Mouse (Mus musculus): ENCODE results near the gene Cwc27.

Cwc27 gene

DNA sequence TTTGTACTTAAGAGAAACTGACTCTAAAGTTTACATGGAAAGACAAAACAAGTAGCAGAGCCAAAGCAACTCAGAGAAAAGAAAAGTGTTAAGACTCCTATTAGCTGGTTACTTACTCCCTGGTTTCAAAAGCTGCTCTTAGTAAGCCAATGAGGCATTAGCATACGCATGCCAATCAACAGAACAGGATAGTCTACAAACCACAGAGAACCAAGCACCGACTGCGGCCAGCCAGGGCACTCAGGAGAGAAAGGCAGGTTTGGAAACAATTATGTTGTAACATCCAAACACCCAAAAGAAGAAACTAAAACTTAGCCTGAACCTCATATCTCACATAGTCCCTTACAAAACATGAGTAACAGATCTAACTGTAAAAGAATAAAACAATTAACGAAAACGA lies 166.8 kb downstream of the Cwc27 start:
- in situ Hi-C loops (cut with MboI, MseI) = no loop called here

DNA sequence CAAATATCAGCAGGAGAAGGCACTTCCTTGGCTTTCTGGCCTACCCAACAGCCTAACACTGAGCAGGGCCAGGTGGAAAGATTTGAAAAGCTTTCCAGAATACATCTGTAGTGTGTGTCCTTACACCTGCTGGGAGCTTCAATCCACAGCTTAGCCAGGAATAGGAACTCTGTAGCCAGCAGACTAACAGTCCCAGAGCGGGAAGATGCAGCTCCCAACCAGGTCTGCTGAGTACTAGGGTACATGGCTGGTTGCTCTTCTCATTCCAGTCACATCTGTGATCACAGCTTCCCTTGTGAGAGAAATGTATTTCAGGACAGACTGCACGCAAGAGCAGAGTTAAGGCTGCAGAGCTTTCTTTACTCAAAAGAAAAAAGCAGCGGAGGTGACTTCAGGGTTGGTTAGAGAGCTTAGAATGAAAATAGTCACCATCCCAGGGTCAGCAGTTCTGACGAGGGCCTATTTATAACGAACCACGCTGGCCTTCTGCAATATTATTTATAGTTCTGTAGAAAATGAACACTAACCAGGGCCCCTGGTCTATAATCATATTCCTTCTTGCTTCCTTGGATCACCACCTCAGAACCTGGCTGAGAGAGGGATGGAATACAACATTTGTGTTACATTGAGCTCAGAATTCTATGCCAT lies 171.0 kb downstream of the Cwc27 start:
- in situ Hi-C loops (cut with MboI, MseI) = no loop called here

DNA sequence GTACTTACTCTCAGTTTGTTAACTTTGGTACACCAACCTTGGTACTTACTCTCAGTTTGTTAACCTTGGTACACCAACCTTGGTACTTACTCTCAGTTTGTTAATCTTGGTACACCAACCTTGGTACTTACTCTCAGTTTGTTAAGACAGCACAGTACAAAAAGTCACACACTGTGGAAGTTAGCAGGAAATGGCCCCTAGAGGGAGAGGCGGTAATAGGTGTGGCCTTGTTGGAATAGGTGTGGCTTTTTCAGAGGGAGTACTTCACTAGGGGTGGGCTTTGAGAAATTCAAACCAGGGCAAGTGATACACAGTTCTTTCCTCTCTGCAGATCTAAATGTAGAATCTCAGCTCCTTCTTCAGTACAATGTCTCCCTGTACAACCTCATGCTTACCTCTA lies 172.8 kb downstream of the Cwc27 start:
- in situ Hi-C loops (cut with MboI, MseI) = no loop called here

DNA sequence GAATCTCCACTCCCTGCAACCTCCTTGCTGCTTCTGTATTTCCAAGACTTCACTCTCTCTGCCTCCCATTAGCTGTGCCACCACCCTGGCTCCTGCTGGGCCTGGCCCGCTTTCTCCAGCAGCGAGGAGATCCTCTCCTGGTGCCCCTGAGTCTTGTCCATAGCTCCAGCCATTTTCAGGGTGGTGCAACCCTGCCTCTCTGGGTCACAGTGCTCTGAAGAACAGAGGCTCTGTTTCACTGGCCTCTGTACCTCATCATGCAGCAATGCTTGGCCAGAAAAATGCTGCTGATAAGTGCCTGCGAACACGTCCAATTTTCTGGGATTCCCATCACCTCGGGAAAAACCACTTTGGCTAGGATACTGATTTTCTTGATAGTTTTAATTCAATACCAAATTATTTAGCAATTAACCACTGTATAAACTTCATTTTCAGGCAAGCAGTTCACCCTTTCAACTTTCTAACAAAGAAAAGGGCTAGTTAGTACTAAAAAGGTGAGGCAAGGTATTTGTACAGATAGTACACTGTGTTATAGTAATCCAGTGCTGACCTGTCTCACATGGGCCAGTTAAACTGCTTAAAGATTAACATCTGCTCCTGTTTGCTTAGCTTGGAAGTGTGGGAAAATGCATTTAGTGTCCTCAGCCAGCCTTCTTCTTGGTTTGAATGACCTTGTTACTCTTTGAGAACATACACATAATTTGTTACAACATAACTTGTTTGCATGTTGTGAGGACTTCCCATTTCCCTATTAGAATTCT lies 176.1 kb downstream of the Cwc27 start:
- in situ Hi-C loops (cut with MboI, MseI) = no loop called here

DNA sequence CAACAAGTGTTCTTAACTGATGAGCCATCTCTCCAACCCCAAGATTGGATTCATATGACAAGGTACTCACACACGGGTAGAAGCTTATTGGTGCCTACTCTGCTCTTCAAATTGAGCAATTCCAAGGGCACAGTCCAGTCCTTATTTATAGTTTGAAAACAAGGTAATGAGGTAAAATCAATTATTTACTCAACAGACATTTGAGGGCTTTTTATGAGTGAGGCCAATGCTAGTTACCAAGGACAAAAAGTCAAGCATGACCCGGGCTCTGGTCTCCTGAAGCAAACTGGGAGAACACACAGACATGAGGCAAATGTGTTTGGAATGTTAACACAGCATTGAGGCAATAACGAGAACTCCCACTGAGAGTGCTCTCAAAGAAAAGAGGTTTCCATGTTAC lies 178.0 kb downstream of the Cwc27 start:
- in situ Hi-C loops (cut with MboI, MseI) = no loop called here

DNA sequence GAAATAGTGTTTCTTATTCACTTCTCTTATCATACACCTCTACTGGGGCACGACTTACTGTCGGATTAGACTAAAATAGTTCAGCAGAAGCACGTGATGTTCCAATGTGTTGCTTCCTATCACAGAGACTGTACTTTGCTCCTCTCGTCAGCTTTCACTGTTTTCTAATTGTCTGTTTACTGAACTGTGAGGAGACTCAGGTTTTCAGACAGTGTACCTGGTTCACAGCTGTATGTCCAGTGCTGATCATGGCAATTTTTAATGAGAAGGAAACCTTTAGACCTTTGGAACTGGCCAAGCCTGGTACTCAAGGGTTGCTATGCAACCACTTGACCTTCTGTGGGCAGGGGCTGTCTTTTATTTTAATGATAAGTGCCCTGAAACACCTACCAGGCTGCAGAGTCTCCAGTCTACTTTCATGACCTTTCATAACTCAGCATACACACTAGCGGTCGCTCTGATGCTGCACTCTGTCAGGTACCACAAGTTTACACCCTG lies 180.9 kb downstream of the Cwc27 start:
- in situ Hi-C loops (cut with MboI, MseI) = no loop called here

DNA sequence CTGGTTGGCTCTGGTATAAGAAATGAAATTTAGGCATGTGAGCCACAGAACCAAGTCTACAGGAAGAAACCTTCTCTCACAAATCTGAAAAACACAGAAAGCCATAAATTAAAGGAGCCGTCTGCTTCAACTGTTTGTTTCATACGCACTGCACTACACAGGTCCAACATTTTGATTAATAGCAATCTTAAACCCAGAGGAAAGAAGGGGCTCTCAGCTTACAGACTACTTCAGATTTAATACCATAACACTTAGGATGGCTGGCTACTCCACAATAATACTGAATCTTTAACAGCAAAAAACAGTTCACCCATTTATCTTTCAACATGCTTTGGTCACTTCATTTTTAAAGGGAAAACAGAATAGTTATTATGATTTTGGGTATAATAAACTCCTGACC lies 182.2 kb downstream of the Cwc27 start:
- in situ Hi-C loops (cut with MboI, MseI) = loop anchor here (5.0 kb wide), 1 partner anchor 68 kb away; no protein-coding TSS in a partner anchor

DNA sequence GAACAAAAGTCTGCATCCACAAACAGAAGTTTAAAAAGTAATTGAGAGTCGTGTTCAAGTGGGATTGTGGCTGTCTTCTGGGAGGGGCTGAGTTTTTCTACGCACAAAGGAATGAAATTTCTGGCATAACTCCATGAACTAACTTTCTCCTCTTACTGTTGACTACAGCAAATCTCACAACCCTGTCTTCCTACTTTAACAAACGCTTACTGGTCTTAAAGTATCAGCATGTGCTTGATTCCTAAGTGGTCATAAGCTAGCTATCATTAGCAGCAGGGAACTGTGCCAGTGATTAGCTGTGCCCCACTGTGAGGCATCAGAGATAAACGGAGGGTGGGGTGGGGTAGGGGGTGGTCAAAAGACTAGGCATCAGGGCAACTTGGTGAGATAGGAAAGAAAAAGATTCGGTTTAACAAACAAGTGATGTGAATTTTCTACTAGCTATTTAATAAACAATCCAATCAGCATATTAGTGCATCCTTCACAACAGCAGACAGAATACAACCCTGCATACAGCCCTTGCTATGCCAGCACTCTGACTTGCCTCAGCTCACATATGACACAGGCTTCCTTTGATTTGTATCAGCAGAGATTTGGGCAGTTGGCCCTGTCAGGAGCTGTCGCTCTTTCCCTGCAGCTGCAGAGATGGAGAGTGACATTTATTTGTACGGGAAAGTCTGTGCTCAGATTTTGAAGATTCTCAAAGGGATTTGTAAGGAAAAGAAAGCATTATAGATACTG lies 184.3 kb downstream of the Cwc27 start:
- in situ Hi-C loops (cut with MboI, MseI) = loop anchor here (5.0 kb wide), 1 partner anchor 70 kb away; no protein-coding TSS in a partner anchor

DNA sequence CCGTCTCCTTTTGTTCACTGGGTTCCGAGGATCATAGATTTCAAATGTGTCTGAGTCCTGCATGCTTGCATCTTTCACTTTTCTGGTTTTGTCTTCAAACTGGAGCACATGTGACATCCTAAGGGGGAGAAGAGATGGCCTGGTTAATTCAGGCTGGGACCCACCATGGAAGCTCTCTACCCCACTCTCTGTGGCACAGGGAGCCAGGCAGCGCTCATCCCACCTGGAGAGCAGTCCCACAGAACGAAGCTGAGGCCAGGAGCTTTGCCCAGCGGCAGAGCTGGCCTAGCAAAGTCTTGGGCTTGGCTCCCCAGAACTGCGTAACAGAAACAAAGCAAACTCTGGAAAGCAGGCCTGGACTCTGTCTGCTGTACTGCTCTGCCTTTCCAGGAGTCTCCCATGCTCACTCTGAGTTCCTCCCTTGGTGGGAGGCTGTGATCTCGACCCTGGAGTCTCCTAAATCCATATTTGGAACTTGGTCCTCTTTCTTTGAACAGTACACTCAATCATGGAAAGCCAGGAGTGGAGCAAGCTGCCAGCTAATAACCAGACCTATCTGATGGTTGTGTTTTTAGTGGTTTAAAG lies 185.2 kb downstream of the Cwc27 start:
- in situ Hi-C loops (cut with MboI, MseI) = loop anchor here (5.0 kb wide), 1 partner anchor 71 kb away; no protein-coding TSS in a partner anchor

DNA sequence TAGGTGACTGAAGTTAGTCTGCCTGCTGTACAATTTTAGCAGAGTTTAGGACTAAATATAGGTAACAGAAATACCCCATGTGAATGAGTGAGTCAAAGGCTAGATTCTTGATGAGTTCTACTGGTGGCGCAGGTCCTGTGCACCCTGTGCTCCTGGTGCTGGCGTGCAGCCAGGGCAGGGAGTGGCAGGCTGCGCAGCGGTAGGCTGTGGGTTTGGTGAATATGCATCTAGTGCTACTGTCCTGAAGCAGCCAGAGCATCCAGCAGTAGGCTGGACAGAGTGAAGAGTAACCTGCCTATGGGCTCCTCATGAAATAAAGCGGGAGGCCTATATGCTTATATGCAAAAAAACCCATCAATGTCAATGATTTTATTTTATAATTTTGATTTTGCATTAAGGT lies 186.1 kb downstream of the Cwc27 start:
- in situ Hi-C loops (cut with MboI, MseI) = loop anchor here (5.0 kb wide), 1 partner anchor 71 kb away; no protein-coding TSS in a partner anchor

DNA sequence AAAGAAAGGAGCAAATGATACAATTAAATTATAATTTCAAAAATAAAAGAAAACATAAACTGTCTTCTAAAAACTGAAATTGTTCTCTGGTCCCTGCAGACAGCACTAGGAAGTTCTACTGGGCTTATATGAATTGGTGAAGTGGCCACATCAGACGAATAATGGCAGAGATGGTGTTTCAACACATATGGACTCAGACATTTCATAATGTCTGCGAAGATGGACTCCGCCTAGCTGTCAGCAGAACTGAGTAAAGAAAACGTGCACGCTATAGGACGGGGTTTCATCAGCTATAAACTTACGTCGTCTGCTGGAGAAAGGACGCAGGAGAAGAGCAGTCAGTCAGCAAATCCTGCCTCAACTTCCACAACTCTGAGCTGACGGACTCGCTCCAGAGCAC lies 187.3 kb downstream of the Cwc27 start:
- in situ Hi-C loops (cut with MboI, MseI) = loop anchor here (5.0 kb wide), 1 partner anchor 73 kb away; no protein-coding TSS in a partner anchor

DNA sequence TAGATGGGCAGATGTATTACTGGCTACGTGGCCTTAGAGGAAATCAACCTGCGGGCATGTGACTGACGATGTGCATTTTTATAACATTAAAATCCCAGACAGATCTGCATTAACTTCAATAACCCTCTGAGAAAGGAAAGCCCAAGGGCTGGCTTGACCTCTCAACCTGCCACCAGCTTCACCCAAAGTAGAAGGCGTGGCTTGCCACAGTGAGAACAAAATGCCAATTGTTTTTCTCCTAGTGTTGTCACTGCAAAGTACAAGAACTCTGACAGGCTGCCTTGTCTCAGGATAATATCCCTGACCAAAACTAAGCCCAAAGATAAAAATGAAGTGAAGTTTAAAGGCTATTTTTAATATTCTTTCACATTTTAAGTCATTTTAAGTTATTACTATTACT lies 188.9 kb downstream of the Cwc27 start:
- in situ Hi-C loops (cut with MboI, MseI) = no loop called here

DNA sequence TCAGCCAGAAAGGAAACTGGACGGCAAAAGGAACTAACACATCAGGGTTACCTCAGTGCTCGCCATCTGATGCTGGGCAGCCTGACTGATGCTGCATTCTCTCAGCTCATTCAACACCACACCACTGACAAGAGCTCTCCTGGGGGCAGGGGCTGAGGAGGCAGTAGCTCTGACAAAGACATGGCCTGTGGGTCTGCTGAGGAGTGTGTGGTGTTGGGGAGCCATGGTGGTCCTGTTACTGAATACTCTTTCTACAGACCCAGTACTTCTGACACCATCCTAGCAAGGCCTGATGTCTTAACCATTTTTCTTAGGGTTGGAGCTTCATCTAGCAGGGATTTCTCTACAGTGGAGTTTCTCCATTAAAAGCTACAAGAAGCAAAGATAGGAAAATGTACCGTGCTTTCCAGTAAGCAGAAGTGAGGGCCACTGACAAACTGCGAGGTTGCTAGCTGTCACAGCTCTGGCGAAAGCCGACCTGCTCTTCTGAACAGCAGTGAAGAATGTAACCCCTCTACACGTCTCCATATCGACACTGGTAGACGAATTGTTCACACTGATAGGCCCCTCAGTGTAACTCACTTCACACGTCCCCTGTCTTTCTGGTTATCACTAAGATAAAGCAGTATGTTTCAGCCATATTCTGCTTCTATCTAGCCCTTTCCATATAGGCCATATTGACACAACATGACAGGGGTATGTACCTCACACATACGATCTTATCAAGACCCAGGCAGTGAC lies 189.6 kb downstream of the Cwc27 start:
- in situ Hi-C loops (cut with MboI, MseI) = no loop called here

DNA sequence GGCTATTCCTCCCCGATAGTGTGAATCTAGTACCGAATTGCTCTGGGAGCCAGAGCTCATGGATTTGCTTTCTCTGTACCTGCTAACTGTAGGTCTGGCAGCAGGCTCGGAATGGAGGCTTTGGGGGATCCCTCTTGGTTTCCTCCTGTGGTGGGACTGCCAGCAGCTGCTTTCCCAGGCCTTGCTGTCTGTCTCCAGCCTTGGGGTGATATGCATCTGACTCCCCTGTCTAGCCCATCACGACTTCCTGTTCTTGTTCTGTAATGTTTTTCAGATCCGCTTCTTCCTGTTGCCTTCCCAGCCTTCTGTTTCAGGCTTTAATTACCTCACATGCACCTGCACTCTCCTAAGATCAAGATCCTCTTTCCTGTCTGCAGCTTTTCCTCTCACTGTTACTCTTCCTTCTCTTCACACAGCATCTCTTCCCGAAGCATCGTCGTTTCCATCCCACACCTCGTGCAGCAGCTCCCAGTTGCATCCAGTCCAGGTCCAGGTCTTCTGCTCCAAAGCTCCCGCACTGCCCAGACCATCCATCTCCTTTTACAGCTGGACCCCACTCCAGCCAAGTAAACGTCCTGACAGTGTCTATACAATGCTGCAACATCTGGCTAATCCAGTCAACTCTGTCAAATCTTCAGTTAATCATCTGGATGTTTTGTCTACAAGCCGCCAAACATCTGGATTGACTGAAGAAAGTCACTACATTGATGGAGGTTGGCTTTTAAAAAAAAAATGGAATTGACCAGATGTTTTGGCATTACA lies 193.6 kb downstream of the Cwc27 start:
- in situ Hi-C loops (cut with MboI, MseI) = no loop called here

DNA sequence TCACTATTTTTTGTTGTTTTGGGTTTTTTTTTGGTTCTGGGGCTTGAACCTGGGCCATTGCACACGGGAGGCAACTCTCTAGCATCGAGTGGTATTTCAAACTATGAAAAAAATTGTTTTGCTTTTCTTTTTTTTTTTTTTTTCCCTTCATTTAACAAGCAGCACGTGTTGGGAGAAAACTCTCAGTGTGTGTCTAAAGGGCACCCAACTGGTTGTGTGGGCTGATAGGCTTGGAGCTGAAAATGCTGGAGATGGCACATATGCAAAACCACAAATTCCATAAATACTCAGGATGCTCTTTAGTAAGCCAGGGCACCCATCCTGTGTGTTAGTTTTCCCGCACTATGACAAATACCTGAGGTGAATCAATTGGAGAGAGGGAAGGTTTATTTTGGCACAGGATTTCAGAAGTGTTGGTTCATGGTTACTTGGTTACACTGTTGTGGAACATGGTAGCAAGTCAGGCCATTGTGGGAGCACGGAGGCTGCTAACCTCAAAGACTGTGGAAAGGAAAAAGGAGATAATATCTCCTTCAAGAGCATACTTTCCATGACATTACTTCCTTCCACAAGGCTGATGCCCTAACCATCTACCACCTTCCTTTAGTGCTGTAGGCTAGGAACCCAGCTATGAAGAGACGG lies 194.7 kb downstream of the Cwc27 start:
- in situ Hi-C loops (cut with MboI, MseI) = no loop called here

DNA sequence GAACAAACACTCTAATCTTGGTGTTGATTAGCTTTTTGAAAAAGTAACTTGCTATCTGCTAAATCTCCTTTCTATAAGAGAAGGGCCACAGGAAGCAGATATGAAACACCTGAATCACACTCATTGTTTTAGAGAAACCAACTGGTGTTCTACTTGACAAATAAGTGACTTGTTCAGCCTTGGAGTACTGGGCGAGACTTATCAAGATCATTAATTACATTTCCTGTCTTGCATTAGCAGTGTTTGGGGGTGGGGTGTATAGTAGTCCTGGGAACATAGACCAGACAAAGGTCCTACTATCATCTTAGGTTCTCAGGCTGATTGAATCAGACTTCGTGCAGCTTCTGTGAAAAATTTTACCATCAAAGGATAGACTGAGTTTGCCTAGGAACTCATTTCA lies 196.5 kb downstream of the Cwc27 start:
- in situ Hi-C loops (cut with MboI, MseI) = no loop called here

DNA sequence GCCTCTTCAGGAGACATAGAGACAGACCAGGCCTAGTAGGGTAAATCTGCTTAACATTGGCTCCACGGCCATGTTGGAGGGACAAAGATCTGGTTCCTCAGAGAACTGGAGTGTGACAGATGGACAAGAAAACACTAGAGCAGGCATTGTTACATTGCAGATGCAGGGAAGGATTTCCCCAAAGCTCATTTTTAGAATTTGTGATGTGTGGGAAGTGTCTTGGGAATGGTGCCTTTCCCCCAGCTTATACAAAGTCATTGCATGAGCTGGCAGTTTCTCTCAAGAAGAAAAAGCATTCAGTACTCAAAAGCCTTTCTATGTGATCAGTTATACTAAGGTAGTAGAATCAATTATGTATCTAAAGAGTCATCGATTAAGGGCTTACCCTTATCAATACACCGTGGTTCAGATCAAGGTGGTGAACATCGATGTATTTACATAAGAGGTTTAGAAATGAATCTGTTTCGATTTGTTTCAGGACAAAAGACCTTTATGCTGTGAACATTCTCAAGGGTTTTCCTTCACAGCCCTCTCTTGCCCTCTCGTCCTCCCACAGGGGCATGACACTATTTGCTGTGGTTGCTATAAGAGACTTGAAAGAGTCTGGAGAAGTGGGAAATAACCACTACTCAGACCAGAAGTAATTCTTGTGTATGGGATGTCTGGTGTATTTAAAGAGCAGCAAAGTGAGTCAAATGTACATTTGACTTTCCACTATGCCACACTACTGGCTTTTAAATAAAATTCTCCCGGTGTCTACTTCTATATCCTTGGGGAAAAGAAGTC lies 197.2 kb downstream of the Cwc27 start:
- in situ Hi-C loops (cut with MboI, MseI) = no loop called here

DNA sequence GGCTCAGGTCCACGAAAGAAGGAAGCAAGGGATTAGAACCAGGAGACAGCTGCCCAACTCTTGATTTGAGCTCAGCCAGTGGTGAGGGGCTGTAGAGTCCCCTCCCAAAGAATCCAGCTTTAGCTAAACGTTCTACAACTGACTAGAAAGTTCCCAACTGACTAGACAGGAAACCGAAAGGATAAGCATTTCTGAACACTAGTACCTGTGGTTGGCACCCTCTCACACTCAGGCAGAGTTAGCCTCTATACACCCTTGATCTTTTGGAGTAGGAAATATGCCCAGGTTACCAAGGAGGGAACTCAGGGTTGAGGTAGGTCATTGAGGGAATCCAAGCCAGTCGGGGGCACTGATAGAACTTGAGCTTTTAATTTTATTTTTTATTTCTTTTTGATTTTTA lies 199.7 kb downstream of the Cwc27 start:
- in situ Hi-C loops (cut with MboI, MseI) = no loop called here
